Mouse (Mus musculus): ENCODE measurements around the gene Pramef17. TPM values are rescaled to one million over a fixed set of nuclear protein-coding genes. Genes with fewer than 3 reads are reported as not detected.
"Not testable (repeated sequence)": the region's sequence is repeated elsewhere in the genome, so short reads cannot be mapped to it uniquely, and the experiment has no call there.

The Pramef17 gene
- total RNA-seq (2012; rRNA removed): 0.26 and 1.1 TPM in 2 replicates

DNA sequence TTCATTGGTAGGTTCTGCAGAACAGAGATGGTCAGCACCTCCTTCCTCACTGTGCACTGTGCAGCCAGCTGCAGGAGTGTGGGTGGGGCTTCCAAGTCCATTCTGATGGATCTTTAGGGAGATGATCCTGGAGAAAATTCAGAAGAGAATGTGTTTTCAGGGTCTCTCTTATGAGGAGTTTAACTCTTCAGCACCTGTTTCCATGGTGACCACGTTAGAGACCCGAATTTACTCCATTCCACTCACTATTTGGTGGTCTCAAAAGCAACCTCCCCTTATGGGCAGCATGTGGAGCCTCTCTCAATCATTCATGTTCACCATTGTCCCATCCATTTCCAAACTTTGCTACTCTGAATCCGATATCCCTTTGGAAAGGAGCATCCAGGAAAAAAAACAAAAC is at the start of gene Pramef17:
TSS of gene Pramef17 (minus strand) at position 101 of the 400 bp plus-strand sequence.
- H3K4me1 ChIP-seq (ENCODE audit: control insufficient read depth in 2 of 2, insufficient read depth in 2 of 2, low read length in 2 of 2, poor library complexity in 1 of 2); in situ Hi-C loops (cut with MboI; ENCODE audit: low sequenced_read_pairs in 2 of 2, unreplicated experiment in 2 of 2); H3K9ac ChIP-seq (ENCODE audit: insufficient read depth, low read depth, low read length, poor library complexity, severe bottlenecking); H3K4me3 ChIP-seq (ENCODE audit: insufficient read depth in 1 of 2, low read depth in 1 of 2, low read length in 2 of 2, poor library complexity in 1 of 2, severe bottlenecking in 1 of 2); H3K36me3 ChIP-seq (ENCODE audit: control insufficient read depth, insufficient read depth, low read length, poor library complexity, severe bottlenecking); H3K27ac ChIP-seq (ENCODE audit: insufficient read depth, low read depth, low read length, poor library complexity, severe bottlenecking); H3K9me3 ChIP-seq (ENCODE audit: control insufficient read depth, insufficient read depth, low read depth, low read length); DNase-seq (ENCODE audit: low read depth, low spot score): not testable (repeated sequence)

GRCm38 (mm10) chr4:143988126-143988525 is 6.0 kb downstream of the Pramef17 start:
- in situ Hi-C loops (cut with MboI; ENCODE audit: low sequenced_read_pairs in 2 of 2, unreplicated experiment in 2 of 2): loop anchor here in 1 of 2 experiments (10.0 kb wide), 1 partner anchor 347 kb away; the partner anchor contains the start of gene Gm13128
- not testable (repeated sequence) for H3K9ac ChIP-seq (ENCODE audit: insufficient read depth, low read depth, low read length, poor library complexity, severe bottlenecking); H3K36me3 ChIP-seq (ENCODE audit: control insufficient read depth, insufficient read depth, low read length, poor library complexity, severe bottlenecking); H3K4me3 ChIP-seq (ENCODE audit: insufficient read depth in 1 of 2, low read depth in 1 of 2, low read length in 2 of 2, poor library complexity in 1 of 2, severe bottlenecking in 1 of 2); H3K4me1 ChIP-seq (ENCODE audit: control insufficient read depth in 2 of 2, insufficient read depth in 2 of 2, low read length in 2 of 2, poor library complexity in 1 of 2); H3K9me3 ChIP-seq (ENCODE audit: control insufficient read depth, insufficient read depth, low read depth, low read length); DNase-seq (ENCODE audit: low read depth, low spot score); H3K27ac ChIP-seq (ENCODE audit: insufficient read depth, low read depth, low read length, poor library complexity, severe bottlenecking)

GRCm38 (mm10) chr4:143987475-143987941 is 6.7 kb downstream of the Pramef17 start:
- H3K27ac ChIP-seq (ENCODE audit: insufficient read depth, low read depth, low read length, poor library complexity, severe bottlenecking); H3K4me1 ChIP-seq (ENCODE audit: control insufficient read depth in 2 of 2, insufficient read depth in 2 of 2, low read length in 2 of 2, poor library complexity in 1 of 2); DNase-seq (ENCODE audit: low read depth, low spot score); H3K9me3 ChIP-seq (ENCODE audit: control insufficient read depth, insufficient read depth, low read depth, low read length); H3K9ac ChIP-seq (ENCODE audit: insufficient read depth, low read depth, low read length, poor library complexity, severe bottlenecking); H3K36me3 ChIP-seq (ENCODE audit: control insufficient read depth, insufficient read depth, low read length, poor library complexity, severe bottlenecking); H3K4me3 ChIP-seq (ENCODE audit: insufficient read depth in 1 of 2, low read depth in 1 of 2, low read length in 2 of 2, poor library complexity in 1 of 2, severe bottlenecking in 1 of 2): not testable (repeated sequence)
- in situ Hi-C loops (cut with MboI; ENCODE audit: low sequenced_read_pairs in 2 of 2, unreplicated experiment in 2 of 2): loop anchor here in 1 of 2 experiments (10.0 kb wide), 1 partner anchor 347 kb away; the partner anchor contains the start of gene Gm13128

DNA sequence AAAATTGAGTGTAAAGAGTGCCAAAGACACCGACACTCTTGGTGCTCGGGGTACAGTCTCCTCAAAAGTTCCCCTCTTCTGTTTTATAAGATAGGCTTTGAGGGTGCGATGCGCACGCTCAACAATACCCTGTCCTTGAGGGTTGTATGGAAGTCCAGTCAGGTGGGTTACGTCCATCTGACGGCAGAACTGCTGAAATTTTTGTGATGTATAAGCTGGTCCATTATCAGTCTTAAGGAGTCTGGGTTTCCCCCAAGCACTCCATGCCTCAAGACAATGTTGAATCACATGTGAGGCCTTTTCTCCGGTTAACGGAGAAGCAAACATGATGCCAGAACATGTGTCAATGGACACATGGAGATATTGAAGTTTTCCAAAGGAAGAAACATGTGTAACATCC is 8.4 kb downstream of the Pramef17 start:
- not testable (repeated sequence) for H3K4me1 ChIP-seq (ENCODE audit: control insufficient read depth in 2 of 2, insufficient read depth in 2 of 2, low read length in 2 of 2, poor library complexity in 1 of 2); H3K36me3 ChIP-seq (ENCODE audit: control insufficient read depth, insufficient read depth, low read length, poor library complexity, severe bottlenecking)

GRCm38 (mm10) chr4:143985165-143985564 is 9.0 kb downstream of the Pramef17 start:
- not testable (repeated sequence) for H3K4me1 ChIP-seq (ENCODE audit: control insufficient read depth in 2 of 2, insufficient read depth in 2 of 2, low read length in 2 of 2, poor library complexity in 1 of 2); H3K4me3 ChIP-seq (ENCODE audit: insufficient read depth in 1 of 2, low read depth in 1 of 2, low read length in 2 of 2, poor library complexity in 1 of 2, severe bottlenecking in 1 of 2); H3K9me3 ChIP-seq (ENCODE audit: control insufficient read depth, insufficient read depth, low read depth, low read length); H3K36me3 ChIP-seq (ENCODE audit: control insufficient read depth, insufficient read depth, low read length, poor library complexity, severe bottlenecking); H3K27ac ChIP-seq (ENCODE audit: insufficient read depth, low read depth, low read length, poor library complexity, severe bottlenecking); H3K9ac ChIP-seq (ENCODE audit: insufficient read depth, low read depth, low read length, poor library complexity, severe bottlenecking); DNase-seq (ENCODE audit: low read depth, low spot score)
- in situ Hi-C loops (cut with MboI; ENCODE audit: low sequenced_read_pairs in 2 of 2, unreplicated experiment in 2 of 2): loop anchor here in 1 of 2 experiments (10.0 kb wide), 1 partner anchor 350 kb away; the partner anchor contains the start of gene Gm13128

More for the DNA sequence above, 8.4 kb downstream of the Pramef17 start:
- not testable (repeated sequence) for H3K9me3 ChIP-seq (ENCODE audit: control insufficient read depth, insufficient read depth, low read depth, low read length); H3K9ac ChIP-seq (ENCODE audit: insufficient read depth, low read depth, low read length, poor library complexity, severe bottlenecking); DNase-seq (ENCODE audit: low read depth, low spot score); H3K4me3 ChIP-seq (ENCODE audit: insufficient read depth in 1 of 2, low read depth in 1 of 2, low read length in 2 of 2, poor library complexity in 1 of 2, severe bottlenecking in 1 of 2); H3K27ac ChIP-seq (ENCODE audit: insufficient read depth, low read depth, low read length, poor library complexity, severe bottlenecking)
- in situ Hi-C loops (cut with MboI; ENCODE audit: low sequenced_read_pairs in 2 of 2, unreplicated experiment in 2 of 2): loop anchor here in 1 of 2 experiments (10.0 kb wide), 1 partner anchor 349 kb away; the partner anchor contains the start of gene Gm13128

DNA sequence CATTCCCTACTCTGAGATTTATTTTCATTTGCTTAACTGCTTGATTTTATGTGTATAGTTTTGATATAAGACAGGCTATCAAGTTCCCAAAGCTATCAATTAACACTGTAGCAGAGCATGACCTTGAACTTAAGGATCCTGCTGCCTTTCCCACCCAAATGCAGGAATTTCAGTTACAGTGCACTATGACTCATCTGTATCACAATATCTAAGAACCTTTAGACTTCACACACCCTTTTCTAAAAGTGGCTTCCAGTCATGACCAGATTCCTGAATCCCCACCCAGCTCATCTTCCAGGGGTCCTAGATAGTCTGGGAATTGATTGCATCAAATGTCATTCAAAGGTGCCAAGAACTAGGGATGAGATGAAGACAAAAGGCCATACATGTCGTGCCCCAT is 10.7 kb downstream of the Pramef17 start:
- peak; percentile 20 for DNase-seq (ENCODE audit: low read depth, low spot score)
- H3K9ac ChIP-seq (ENCODE audit: insufficient read depth, low read depth, low read length, poor library complexity, severe bottlenecking); H3K4me1 ChIP-seq (ENCODE audit: control insufficient read depth in 2 of 2, insufficient read depth in 2 of 2, low read length in 2 of 2, poor library complexity in 1 of 2); H3K4me3 ChIP-seq (ENCODE audit: insufficient read depth in 1 of 2, low read depth in 1 of 2, low read length in 2 of 2, poor library complexity in 1 of 2, severe bottlenecking in 1 of 2); H3K36me3 ChIP-seq (ENCODE audit: control insufficient read depth, insufficient read depth, low read length, poor library complexity, severe bottlenecking); H3K9me3 ChIP-seq (ENCODE audit: control insufficient read depth, insufficient read depth, low read depth, low read length); H3K27ac ChIP-seq (ENCODE audit: insufficient read depth, low read depth, low read length, poor library complexity, severe bottlenecking): not testable (repeated sequence)
- in situ Hi-C loops (cut with MboI; ENCODE audit: low sequenced_read_pairs in 2 of 2, unreplicated experiment in 2 of 2): loop anchor here in 1 of 2 experiments (10.0 kb wide), 1 partner anchor 351 kb away; the partner anchor contains the start of gene Gm13128

GRCm38 (mm10) chr4:143966850-143967249 is 27.3 kb downstream of the Pramef17 start, which contains the start of gene Gm13101:
Gm13101 (minus strand) TSS chr4:143966950.
- H3K9ac ChIP-seq (ENCODE audit: insufficient read depth, low read depth, low read length, poor library complexity, severe bottlenecking); H3K27ac ChIP-seq (ENCODE audit: insufficient read depth, low read depth, low read length, poor library complexity, severe bottlenecking); H3K4me1 ChIP-seq (ENCODE audit: control insufficient read depth in 2 of 2, insufficient read depth in 2 of 2, low read length in 2 of 2, poor library complexity in 1 of 2); DNase-seq (ENCODE audit: low read depth, low spot score); H3K36me3 ChIP-seq (ENCODE audit: control insufficient read depth, insufficient read depth, low read length, poor library complexity, severe bottlenecking); H3K4me3 ChIP-seq (ENCODE audit: insufficient read depth in 1 of 2, low read depth in 1 of 2, low read length in 2 of 2, poor library complexity in 1 of 2, severe bottlenecking in 1 of 2); H3K9me3 ChIP-seq (ENCODE audit: control insufficient read depth, insufficient read depth, low read depth, low read length); in situ Hi-C loops (cut with MboI; ENCODE audit: low sequenced_read_pairs in 2 of 2, unreplicated experiment in 2 of 2): not testable (repeated sequence)

DNA sequence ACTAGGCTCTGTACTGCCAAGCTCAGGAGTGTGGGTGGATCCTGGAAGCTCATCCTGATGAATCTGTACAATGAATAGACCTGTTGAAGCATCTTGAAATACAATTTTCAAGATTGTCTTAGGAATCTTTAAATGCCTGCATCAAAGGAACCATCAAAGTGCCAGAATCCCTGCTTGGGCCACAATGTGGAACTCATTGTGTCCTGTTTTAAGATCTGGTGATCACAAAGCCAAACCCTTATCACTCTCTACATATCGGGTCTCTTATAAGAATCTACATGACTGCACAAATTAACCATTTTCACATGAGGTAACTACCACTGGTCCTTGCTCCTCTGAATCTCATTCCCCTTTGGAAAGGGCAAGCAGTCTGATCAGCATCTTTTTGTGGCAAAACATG is 43.3 kb downstream of the Pramef17 start, which contains the start of gene Pramef25:
TSS of gene Pramef25 (minus strand) at position 101 of the 400 bp plus-strand sequence.
- in situ Hi-C loops (cut with MboI; ENCODE audit: low sequenced_read_pairs in 2 of 2, unreplicated experiment in 2 of 2); H3K9me3 ChIP-seq (ENCODE audit: control insufficient read depth, insufficient read depth, low read depth, low read length); DNase-seq (ENCODE audit: low read depth, low spot score); H3K4me1 ChIP-seq (ENCODE audit: control insufficient read depth in 2 of 2, insufficient read depth in 2 of 2, low read length in 2 of 2, poor library complexity in 1 of 2); H3K9ac ChIP-seq (ENCODE audit: insufficient read depth, low read depth, low read length, poor library complexity, severe bottlenecking); H3K27ac ChIP-seq (ENCODE audit: insufficient read depth, low read depth, low read length, poor library complexity, severe bottlenecking); H3K4me3 ChIP-seq (ENCODE audit: insufficient read depth in 1 of 2, low read depth in 1 of 2, low read length in 2 of 2, poor library complexity in 1 of 2, severe bottlenecking in 1 of 2); H3K36me3 ChIP-seq (ENCODE audit: control insufficient read depth, insufficient read depth, low read length, poor library complexity, severe bottlenecking): not testable (repeated sequence)

Data from ES-E14 (cell line).